Mouse (Mus musculus) G1E (cell line): ENCODE data around the gene Ppdpf.
"Not testable (repeated sequence)": the region's sequence is repeated elsewhere in the genome, so short reads cannot be mapped to it uniquely, and the experiment has no call there.

Experiments used
- CTCF ChIP-seq: IDR thresholded peaks from 2 replicates; pipeline ENCODE4 v1.5.1; 2012; ENCODE audit warnings: low read depth, low read length, inconsistent platforms, mixed read lengths
- GATA2 ChIP-seq: IDR thresholded peaks from 2 replicates; pipeline ENCODE4 v1.6.1; 2012; ENCODE audit warnings: low read depth, low read length, inconsistent platforms, borderline replicate concordance
- POLR2AphosphoS5 ChIP-seq: IDR thresholded peaks from 2 replicates; pipeline ENCODE4 v1.6.1; 2012; ENCODE audit warnings: low read depth, low read length, inconsistent platforms; ENCODE audit not compliant: insufficient replicate concordance
- TAL1 ChIP-seq: conservative IDR thresholded peaks from 2 replicates; pipeline ENCODE4 v1.6.1; 2012; ENCODE audit warnings: low read depth, low read length, inconsistent platforms, mixed read lengths

DNA sequence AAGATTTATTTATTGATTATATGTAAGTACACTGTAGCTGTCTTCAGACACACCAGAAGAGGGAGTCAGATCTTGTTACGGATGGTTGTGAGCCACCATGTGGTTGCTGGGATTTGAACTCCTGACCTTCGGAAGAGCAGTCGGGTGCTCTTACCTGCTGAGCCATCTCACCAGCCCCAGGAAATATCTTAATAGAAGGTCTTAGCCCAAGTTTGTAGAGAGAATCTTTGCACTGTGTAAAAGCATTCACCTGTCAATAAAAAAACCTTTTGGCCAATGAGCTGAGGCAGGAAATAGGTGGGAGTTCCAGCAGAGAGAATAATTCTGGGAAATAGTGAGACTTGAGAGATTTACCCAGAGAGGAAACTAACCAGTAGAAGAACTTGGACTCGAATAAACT is 4.3 kb downstream of the Ppdpf start:
- TF ChIP-seq TAL1, CTCF, GATA2, POLR2AphosphoS5: not testable (repeated sequence)
